Mouse (Mus musculus) midbrain, embryonic 16.5 days (tissue): ENCODE measurements around the gene Pam16. TPM values are rescaled to one million over a fixed set of nuclear protein-coding genes. Genes with fewer than 3 reads are reported as not detected.
A peak's percentile ranks its signal among the peaks of the same experiment; 100 is the strongest.

ENCODE experiments used
- ATAC-seq: fragments of 200-750 bp; cut with Nextera tagmentation; 2 replicates; pipeline ENCODE4 v1.8.0; 2017; ENCODE audit warnings: moderate TSS enrichment
- H3K27ac ChIP-seq: fragments of 300-500 bp; sonication (generic); 2 replicates; pipeline ENCODE4 v1.5.1; 2014; ENCODE audit warnings: mild to moderate bottlenecking, low read length, mixed read lengths
- H3K27me3 ChIP-seq: fragments of 300-500 bp; sonication (generic); 2 replicates; pipeline ENCODE4 v1.6.1; 2014; ENCODE audit warnings: low read depth, low read length, mixed read lengths; ENCODE audit not compliant: control insufficient read depth, insufficient read depth
- H3K36me3 ChIP-seq: fragments of 300-500 bp; sonication (generic); 2 replicates; pipeline ENCODE4 v1.6.1; 2014; ENCODE audit warnings: mild to moderate bottlenecking, low read length, moderate library complexity, mixed read lengths; ENCODE audit not compliant: control insufficient read depth, insufficient read depth
- H3K4me1 ChIP-seq: fragments of 300-500 bp; sonication (generic); 2 replicates; pipeline ENCODE4 v1.6.1; 2014; ENCODE audit warnings: mild to moderate bottlenecking, low read length, mixed read lengths; ENCODE audit not compliant: control insufficient read depth, insufficient read depth
- H3K4me2 ChIP-seq: fragments of 300-500 bp; sonication (generic); 2 replicates; pipeline ENCODE4 v1.6.1; 2014; ENCODE audit warnings: mild to moderate bottlenecking, low read length, mixed read lengths
- H3K4me3 ChIP-seq: fragments of 300-500 bp; sonication (generic); 2 replicates; pipeline ENCODE4 v1.5.1; 2014; ENCODE audit warnings: low read depth, mild to moderate bottlenecking, low read length, moderate library complexity, mixed read lengths
- H3K9ac ChIP-seq: fragments of 300-500 bp; sonication (generic); 2 replicates; pipeline ENCODE4 v1.6.1; 2014; ENCODE audit warnings: low read depth, low read length, mixed read lengths
- H3K9me3 ChIP-seq: fragments of 300-500 bp; sonication (generic); replicated peaks from 2 replicates; pipeline ENCODE4 v1.6.1; 2014; ENCODE audit warnings: mild to moderate bottlenecking, low read length, mixed read lengths; ENCODE audit not compliant: control insufficient read depth, poor library complexity, severe bottlenecking
- WGBS: fragments of 180-500 bp; shearing (Covaris S2); extraction: QIAGEN DNeasy Blood & Tissue Kit; methylation state at CpG from one replicate; pipeline ENCODE4 v1.1.7; 2014; 5-methylcytosine and 5-hydroxymethylcytosine counted together
- polyA plus RNA-seq: library from polyadenylated mRNA; unstranded; fragments of >200 nt; fragmentation: Nextera tagmentation; extraction: Ambion mirVana; gene quantifications from 2 replicates; pipeline ENCODE4 v1.2.1, GENCODE M21; 2015

Gene Pam16
- polyA plus RNA-seq, 1 experiment from 2014 or later: 153 TPM

DNA sequence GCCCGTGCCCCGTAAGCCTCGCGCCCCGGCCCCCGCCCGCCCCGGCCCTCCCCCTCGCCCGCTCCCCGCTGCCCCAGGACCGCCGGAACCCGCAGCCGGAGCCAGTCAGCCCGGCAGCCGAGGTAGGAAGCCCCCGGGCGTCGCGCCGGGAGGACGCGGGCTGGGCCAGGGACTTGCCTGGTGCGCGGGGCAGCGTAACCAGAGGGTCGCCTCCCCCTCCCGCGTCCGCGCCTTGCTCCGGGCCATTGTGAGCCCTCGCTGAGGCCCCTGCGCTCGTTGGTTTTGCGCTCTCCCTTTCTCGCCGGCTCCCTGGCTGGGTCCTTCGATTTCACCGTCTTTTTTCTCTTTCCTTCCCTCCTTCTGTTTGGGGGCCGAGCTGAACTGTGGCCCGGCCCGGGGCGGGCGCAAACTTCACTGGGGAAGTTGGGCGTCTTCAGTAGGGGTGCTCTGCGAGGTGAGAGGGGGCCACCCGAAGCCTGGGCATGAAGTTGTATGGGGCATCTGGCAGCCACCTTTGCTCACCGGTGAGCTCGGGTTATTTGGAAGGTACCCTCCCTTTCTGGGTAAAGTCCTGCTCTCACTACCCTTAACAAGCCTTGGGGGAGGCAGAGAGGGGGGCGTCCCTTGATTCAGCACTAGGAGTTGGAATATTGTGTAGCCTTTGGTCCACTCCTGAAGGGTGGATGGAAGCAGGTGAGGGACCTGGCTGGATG is 29.8 kb downstream of the Pam16 start:
- under 1% methylated on average over 28 of the region's 52 CpGs for WGBS
- Histone ChIP-seq H3K4me3 (peak overlapping the region; percentile 68), H3K4me1 (peaks cover 49% of the 10 kb centered on the region), H3K36me3 (no peaks in the 10 kb centered on the region), H3K9ac (peak overlapping the region; percentile 84), H3K4me2 (peak overlapping the region; percentile 92), H3K9me3 (no peaks in the 10 kb centered on the region), H3K27me3 (no peaks in the 10 kb centered on the region), H3K27ac (peak overlapping the region; percentile 92)
- peak; percentile 64 for ATAC-seq

- peaks cover 49% of the 10 kb centered on the region for H3K4me1 ChIP-seq
- no peaks in the 10 kb centered on the region for H3K27me3 ChIP-seq
- H3K4me2 ChIP-seq: peak within 1 kb of the TSS; percentile 92
- WGBS: under 1% methylated on average over 22 of the region's 74 CpGs
- H3K27ac ChIP-seq: peak within 1 kb of the TSS; percentile 92
- peak within 1 kb of the TSS; percentile 68 for H3K4me3 ChIP-seq
- no peaks in the 10 kb centered on the region for H3K36me3 ChIP-seq
- no peaks in the 10 kb centered on the region for H3K9me3 ChIP-seq
- H3K9ac ChIP-seq: peak within 1 kb of the TSS; percentile 84
- peak; percentile 84 for ATAC-seq
Measured at GRCm38 (mm10) chr16:4593971-4594813, 30.6 kb downstream of the Pam16 start, which contains the start of gene Glis2. Gene Glis2, plus strand, starts transcription at chr16:4594713.

- peak overlapping the region; percentile 84 for H3K9ac ChIP-seq
- WGBS: 10% methylated on average over 32 of the region's 32 CpGs
- H3K4me3 ChIP-seq: peak overlapping the region; percentile 68
- H3K36me3 ChIP-seq: no peaks in the 10 kb centered on the region
- H3K9me3 ChIP-seq: no peaks in the 10 kb centered on the region
- H3K4me2 ChIP-seq: peak overlapping the region; percentile 92
- H3K4me1 ChIP-seq: peaks cover 41% of the 10 kb centered on the region
- no peak for ATAC-seq
- peak overlapping the region; percentile 92 for H3K27ac ChIP-seq
- no peaks in the 10 kb centered on the region for H3K27me3 ChIP-seq
Measured at GRCm38 (mm10) chr16:4592909-4593875, 31.6 kb downstream of the Pam16 start.

DNA sequence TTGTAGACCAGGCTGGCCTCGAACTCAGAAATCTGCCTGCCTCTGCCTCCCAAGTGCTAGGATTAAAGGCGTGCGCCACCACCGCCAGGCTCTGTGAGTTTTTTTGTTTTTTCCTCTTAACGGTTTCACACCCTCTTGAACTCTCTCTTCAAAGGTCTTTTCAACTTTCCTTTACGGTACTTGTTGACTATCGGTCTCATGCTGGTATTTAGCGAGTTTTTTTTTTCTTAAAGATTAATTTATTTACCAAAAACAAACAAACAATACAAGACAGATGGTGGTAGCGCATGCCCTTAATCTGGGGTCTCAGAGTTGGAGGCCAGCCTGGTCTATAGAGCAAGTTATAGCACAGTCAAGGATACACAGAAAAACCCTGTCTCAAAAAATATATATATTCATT is 34.6 kb downstream of the Pam16 start:
- Histone ChIP-seq H3K9me3 (no peaks in the 10 kb centered on the region), H3K36me3 (no peaks in the 10 kb centered on the region), H3K4me1 (peaks cover 19% of the 10 kb centered on the region), H3K4me3 (no peak overlapping the region), H3K27ac (no peak overlapping the region), H3K9ac (no peak overlapping the region), H3K27me3 (no peaks in the 10 kb centered on the region), H3K4me2 (no peak overlapping the region)
- 96% methylated on average over 9 of the region's 9 CpGs for WGBS
- ATAC-seq: no peak

DNA sequence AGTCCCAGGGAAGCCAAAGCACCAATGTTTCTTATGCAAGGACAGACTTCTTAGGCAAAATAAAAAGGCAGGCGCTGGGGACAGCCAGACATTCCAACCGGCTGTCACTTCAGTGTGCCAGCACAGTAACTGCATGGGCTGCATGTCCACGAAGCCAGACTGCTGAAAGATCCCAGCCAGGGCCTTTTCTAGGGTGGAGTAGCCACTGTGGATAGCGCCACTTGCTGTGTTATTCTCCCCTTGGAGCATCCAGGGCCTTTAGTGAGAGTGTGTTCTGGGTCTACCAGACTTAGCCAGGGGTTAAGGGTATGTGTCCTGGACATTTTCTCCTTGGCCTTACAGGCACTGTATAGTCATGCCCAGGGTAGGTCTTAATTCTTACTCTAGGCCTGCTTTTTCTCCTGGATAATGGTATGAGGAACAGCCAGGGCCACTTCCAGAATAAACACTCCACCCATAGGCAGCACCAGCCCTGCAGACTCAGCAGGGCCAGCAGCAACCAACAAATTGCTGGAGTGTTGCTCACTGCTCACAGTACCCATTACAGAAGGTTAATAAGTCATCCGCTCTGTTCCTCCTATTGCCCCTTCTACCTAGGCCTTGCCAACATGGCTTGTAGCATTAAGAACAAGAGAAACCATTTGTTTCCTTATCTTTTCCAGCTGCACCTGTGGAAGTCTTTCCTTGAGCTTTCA is 37.1 kb downstream of the Pam16 start:
- peak overlapping the region; percentile 34 for H3K27ac ChIP-seq
- H3K9me3 ChIP-seq: no peaks in the 10 kb centered on the region
- no peak overlapping the region for H3K9ac ChIP-seq
- peaks cover 10% of the 10 kb centered on the region for H3K4me1 ChIP-seq
- H3K27me3 ChIP-seq: no peaks in the 10 kb centered on the region
- ATAC-seq: no peak
- H3K4me3 ChIP-seq: no peak overlapping the region
- no peak overlapping the region for H3K4me2 ChIP-seq
- 50% methylated on average over 5 of the region's 5 CpGs for WGBS
- no peaks in the 10 kb centered on the region for H3K36me3 ChIP-seq

- H3K4me2 ChIP-seq: peak overlapping the region; percentile 70
- no peaks in the 10 kb centered on the region for H3K27me3 ChIP-seq
- peak overlapping the region; percentile 66 for H3K27ac ChIP-seq
- no peaks in the 10 kb centered on the region for H3K36me3 ChIP-seq
- H3K4me1 ChIP-seq: peaks cover 5% of the 10 kb centered on the region
- under 1% methylated on average over 35 of the region's 43 CpGs for WGBS
- H3K9me3 ChIP-seq: no peaks in the 10 kb centered on the region
- peak; percentile 94 for ATAC-seq
- peak overlapping the region; percentile 58 for H3K4me3 ChIP-seq
- peak overlapping the region; percentile 70 for H3K9ac ChIP-seq
Measured at GRCm38 (mm10) chr16:4586531-4587123, 38.2 kb downstream of the Pam16 start.

DNA sequence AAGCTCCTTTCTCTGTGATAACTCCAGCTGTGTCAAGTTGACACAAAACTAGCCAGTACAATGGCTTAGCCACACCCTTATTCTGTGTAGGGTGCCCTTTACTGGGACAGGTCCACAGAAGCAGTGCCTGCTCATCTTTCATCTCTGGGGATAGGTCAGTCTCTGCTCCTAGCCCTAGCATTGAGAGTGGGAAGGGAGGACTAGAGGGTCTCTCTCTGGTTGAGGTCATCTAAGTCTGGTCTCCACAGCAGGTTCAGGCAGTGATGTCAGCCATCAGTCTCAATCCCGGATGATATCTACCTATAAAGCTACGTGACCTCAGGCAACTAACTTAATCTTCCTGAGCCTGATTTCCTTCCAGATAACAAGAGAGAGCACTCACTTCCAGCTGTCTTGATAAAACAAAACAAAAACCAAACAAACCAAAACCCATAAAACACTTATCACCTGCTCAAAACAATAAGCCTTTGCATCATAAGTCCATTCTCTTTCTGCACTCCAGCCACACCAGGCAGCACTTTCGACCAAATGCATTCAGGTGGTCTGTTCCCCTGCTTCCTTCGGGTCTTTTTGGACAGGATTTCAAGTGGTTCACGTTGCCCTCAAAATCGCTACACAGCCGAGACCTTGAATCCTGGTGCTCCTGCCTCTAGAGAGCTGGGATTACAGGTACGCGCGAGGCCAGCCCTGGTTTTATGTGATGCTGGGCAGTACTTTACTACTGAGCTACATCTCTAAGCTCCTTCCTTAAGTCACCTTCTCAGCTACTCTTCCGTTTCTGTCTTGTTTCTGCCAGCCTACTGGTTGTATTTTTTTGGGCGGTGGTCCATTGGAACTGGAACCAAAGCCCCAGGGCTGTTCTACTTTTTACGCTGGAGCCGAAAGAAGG is 38.9 kb downstream of the Pam16 start:
- ATAC-seq: peak; percentile 73

More for the DNA sequence above, 38.9 kb downstream of the Pam16 start:
- 9% methylated on average over 14 of the region's 14 CpGs for WGBS
- peak overlapping the region; percentile 70 for H3K4me2 ChIP-seq
- H3K4me3 ChIP-seq: peak overlapping the region; percentile 58
- peaks cover 5% of the 10 kb centered on the region for H3K4me1 ChIP-seq
- H3K36me3 ChIP-seq: no peaks in the 10 kb centered on the region
- peak overlapping the region; percentile 66 for H3K27ac ChIP-seq
- no peaks in the 10 kb centered on the region for H3K27me3 ChIP-seq
- no peaks in the 10 kb centered on the region for H3K9me3 ChIP-seq
- peak overlapping the region; percentile 70 for H3K9ac ChIP-seq
